Mouse (Mus musculus): ENCODE data around the gene Psma3.

Gene Psma3

DNA sequence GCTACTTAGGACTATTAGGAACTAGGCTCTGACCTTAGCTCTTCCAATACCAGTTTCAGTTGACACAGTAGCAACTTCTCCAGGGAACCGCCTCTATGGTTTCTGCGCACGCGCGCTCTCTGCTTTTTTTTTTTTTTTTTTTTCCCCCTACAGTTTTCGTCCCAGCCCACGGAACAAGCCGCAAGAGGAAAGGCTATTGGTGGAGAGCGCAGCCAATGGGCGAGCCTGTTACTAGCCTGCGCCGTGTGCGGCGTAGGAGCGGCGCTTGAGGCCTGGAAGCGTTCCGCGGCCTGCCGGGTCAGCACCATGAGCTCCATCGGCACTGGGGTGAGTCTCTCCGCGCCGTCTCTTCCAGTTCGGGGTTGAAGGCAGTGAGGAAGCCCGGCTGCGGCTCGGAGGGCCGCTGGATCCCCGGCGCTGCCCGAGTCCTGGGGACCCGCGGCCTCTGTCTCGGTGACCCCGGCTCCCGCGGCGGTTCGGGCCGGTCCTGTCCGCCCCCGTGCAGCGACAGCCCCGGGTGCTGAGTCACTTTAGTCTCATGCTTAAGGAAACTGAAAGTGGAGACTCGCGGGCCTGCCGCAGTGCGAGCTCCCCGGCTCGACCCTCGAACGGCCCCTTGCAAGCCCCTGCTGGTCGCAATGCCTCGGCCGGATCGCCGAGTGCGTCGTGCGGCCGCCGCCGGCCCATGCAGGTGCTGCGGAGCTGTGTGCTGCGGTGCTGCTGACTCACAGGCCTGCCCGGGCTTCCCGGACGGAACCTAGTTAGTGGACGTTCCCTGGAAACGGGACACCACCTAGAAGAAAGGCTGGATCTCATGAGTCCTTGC is at the start of gene Psma3:
Gene Psma3 (plus strand): TSS at position 181 of the 826 bp plus-strand sequence.
- DNase-seq (ENCODE audit: low spot score in 2 of 2), result peak; percentile 81 to 85

GRCm38 (mm10) chr12:70929781-70930180 is 44.6 kb upstream of the Psma3 start:
- no peak for DNase-seq (ENCODE audit: low spot score in 2 of 2)

DNA sequence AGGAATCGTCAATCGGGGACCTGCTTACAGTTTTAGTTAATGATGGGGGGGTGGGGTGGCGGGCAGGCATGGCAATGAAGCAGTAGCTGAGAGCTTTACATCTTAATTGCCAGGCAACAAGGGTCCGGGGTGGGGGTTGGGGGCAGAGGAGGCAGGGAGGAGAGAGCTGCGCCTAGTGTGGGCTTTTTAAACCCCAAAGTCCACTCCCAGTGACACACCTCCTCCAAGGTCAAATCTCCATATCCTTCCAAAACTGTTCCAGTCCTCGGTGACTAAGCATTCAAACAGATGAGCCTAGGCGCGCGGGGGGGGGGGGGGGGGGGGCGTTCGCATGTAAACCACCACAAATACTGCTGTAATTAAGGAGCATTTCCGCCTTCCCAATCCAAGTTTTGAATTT is 37.3 kb upstream of the Psma3 start:
- peak; percentile 15 to 21 for DNase-seq (ENCODE audit: low spot score in 2 of 2)

DNA sequence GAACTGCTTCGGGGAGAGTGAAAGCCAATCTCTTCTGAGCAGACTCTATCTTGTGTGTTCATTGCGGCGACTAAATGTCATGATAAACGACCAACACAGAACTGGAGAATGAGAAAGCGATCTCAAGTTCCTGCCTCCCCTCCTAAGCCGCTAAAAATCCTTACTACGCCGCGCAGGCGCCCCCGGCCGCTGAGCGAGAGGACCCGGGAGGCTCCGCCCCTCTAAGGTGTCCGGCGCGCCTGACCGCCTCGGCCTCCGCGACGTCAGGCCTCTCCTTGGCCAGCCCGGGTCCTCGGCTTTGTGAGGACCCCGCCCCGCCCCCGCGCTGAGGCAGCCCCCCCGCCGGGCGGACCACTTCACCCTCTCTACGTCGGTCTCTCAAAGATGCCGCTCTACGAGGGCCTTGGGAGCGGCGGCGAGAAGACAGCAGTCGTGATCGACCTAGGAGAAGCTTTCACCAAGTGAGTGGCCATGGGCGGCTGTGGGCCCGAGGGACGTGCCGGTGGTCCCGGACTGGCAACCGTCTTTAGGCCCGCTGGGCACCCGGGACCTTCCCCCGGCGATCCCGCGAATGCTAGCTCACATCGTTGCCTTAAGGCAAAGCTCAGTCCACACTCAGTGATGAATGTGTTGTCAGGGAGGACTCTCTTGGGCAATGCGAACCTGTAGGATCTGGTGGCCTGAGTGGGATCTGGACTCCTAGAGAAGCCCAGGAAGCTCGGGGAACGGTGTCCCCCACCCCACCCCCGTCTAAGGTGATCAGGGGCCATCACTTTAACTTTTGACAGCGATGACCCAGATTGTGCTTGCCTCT is 36.6 kb upstream of the Psma3 start, which contains the start of gene Actr10:
Gene Actr10 (plus strand): TSS at position 287 of the 814 bp plus-strand sequence.
- DNase-seq (ENCODE audit: low spot score in 2 of 2), result peak; percentile 94 to 95

GRCm38 (mm10) chr12:70940806-70941205 is 33.6 kb upstream of the Psma3 start:
- DNase-seq (ENCODE audit: low spot score in 2 of 2), result peak; percentile 61 to 64

DNA sequence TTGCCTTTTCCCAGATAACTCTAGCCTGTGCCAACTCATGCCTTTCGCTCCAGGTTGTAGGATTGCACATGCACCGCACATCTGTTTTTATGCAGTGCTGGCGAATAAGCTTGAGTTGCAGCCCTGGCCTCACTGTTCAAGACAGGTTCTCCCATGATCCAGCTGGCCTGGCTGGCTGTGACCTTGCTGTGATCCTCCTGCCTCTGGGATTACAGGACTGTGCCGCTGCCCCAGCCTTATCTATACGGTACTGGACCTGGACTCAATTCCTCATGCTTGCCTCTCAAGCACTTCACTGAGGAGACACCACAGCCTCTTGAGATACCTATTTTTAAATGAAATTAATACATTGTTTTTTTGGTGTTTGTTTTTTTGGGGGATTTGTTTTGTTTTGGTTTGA is 30.2 kb upstream of the Psma3 start:
- DNase-seq (ENCODE audit: low spot score in 2 of 2), result no peak

GRCm38 (mm10) chr12:70946585-70947256 is 27.7 kb upstream of the Psma3 start:
- DNase-seq (ENCODE audit: low spot score in 2 of 2), result no peak

- DNase-seq (ENCODE audit: low spot score in 2 of 2), result no peak
These were observed 15.8 kb upstream of the Psma3 start for GRCm38 (mm10) chr12:70958640-70959039.

GRCm38 (mm10) chr12:70967581-70967980 is 6.8 kb upstream of the Psma3 start:
- DNase-seq (ENCODE audit: low spot score in 2 of 2), result no peak

- DNase-seq (ENCODE audit: low spot score in 2 of 2), result peak; percentile 84 to 85
These were observed 6.2 kb upstream of the Psma3 start for GRCm38 (mm10) chr12:70968141-70968790.

- peak; percentile 81 to 92 for DNase-seq (ENCODE audit: low spot score in 2 of 2)
These were observed 5.6 kb upstream of the Psma3 start for GRCm38 (mm10) chr12:70968791-70969307.

- peak; percentile 26 to 61 for DNase-seq (ENCODE audit: low spot score in 2 of 2)
These were observed 4.8 kb upstream of the Psma3 start for GRCm38 (mm10) chr12:70969485-70970184.

- peak in 1 of 2 experiments; percentile 4 for DNase-seq (ENCODE audit: low spot score in 2 of 2)
These were observed 590 bp upstream of the Psma3 start for GRCm38 (mm10) chr12:70973831-70974230.

DNA sequence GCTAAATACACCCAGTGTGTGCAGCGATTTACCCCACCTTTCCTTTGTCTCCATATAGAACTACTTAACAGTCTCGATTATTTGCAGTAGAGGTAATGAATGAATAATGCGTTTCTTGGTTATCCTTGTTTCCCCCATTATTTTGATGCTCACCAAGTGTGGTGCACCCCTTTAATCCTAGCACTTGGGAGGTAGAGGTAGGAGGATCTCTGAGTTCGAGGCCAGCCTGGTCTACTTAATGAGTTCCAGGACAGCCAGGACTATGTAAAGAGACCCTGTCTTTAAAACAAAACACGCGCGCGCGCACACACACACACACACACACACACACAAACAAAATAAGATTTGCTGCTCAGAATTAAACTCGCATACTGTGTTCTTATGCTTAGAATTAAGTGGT is 985 bp downstream of the Psma3 start:
- DNase-seq (ENCODE audit: low spot score in 2 of 2), result no peak

- no peak for DNase-seq (ENCODE audit: low spot score in 2 of 2)
These were observed 1.5 kb downstream of the Psma3 start for GRCm38 (mm10) chr12:70975891-70976290.

DNA sequence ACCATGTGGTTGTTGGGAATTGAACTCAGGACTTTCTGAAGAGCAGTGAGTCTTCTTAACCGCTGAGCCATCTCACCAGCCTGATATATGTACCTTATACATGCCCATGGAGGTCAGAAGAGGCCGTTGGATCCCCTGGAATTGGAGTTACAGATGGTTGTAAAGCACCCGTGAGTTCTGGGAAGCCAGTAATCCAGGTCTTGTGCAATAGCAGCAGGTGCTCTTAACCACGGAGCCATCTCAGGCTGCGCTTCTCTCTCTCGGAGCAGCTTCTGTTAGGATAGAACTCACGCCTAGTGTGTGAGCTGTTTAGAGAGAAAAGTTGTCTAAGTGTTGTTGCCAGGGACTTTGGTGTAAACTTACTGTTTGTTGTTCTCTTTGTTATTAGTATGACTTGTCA is 3.9 kb downstream of the Psma3 start:
- no peak for DNase-seq (ENCODE audit: low spot score in 2 of 2)

DNA sequence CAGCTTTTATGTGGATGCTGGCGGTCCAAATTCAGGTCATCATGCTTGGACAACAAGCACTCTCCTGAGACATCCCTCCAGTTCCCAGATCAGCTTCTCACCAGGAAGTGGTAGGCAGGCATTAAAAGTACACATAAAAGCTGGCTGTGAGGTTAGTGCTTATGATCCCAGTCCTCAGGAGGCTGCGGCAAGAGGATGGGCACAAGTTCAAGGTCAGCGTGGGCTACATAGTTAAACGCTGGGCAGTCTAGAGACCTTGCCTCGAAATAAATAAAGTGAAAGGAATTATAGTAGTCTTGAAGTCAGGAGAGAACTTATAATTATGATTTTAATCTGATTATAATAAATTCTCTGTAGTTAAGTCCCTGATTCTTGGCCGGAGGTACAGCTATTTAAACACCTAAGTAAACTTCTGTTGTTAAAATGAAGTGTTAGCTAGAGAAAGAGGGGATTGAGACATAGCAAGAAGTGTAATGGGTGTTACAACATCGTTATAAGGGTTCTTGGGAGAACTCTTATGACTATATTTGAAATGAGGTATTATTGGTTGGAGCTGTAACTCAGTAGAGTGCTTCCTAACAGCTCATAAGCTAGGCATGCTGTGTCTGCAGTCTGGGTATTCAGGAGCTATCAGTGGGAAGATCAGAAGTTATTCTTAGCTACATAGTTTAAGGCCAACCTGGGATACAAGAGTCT is 10.6 kb downstream of the Psma3 start:
- no peak for DNase-seq (ENCODE audit: low spot score in 2 of 2)

GRCm38 (mm10) chr12:70997225-70997624 is 22.8 kb downstream of the Psma3 start:
- no peak for DNase-seq (ENCODE audit: low spot score in 2 of 2)

DNA sequence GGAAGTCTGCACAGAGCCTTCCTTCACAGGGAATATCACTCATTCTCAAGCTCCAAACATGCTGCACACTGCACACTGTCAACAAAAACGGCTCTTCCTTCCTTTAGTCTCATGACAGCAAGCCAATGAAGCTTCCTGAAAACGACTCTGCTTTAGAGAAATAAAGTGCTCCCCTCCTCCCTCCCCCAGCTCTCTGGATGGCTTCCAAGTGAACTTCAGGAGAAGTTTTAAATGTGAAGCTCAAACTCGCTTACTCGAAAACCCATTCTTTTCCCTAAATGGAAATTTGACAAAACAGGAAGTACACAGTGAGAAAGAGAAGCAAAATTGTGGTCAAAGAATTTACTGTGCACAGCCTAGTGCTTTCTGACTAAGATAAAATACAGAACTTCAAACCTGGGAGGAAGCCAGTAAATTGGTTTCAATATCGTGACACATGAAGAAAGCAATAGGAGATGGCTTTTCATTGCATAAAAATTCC is 25.0 kb downstream of the Psma3 start:
- no peak for DNase-seq (ENCODE audit: low spot score in 2 of 2)

- DNase-seq (ENCODE audit: low spot score in 2 of 2), result no peak
These were observed 25.9 kb downstream of the Psma3 start for GRCm38 (mm10) chr12:71000344-71000743.

Measured in thymus, postnatal 10 days (tissue).